Mouse (Mus musculus): ENCODE results near the gene Aldoart2. TPM values are rescaled to one million over a fixed set of nuclear protein-coding genes. Genes with fewer than 3 reads are reported as not detected.
"Not testable (repeated sequence)": the region's sequence is repeated elsewhere in the genome, so short reads cannot be mapped to it uniquely, and the experiment has no call there.

Aldoart2 gene
- total RNA-seq, 2 experiments from 2014 or later: 0.32 TPM; not detected in 1

- no peak for DNase-seq (ENCODE audit: extremely low spot score in 1 of 2, low spot score in 1 of 2)
These were observed 6.6 kb downstream of the Aldoart2 start for GRCm38 (mm10) chr12:55571661-55572060.

DNA sequence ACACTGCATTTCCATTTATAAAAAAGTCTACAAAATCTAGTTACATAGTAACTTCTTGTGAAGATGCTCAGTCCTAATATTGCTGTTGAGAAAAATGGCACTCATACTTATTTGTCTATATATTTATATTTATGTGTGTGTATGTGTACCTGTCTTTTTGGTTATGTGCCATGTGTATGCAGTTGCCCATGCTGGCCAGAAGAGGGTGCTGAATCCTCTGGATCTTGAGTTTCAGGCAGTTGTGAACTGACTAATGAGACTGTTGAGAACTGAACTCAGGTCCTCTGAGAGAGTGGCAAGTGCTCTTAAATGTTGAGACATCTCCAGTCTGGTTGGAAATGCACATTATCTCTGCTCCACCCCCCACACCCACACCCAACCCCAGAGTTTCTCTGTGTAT lies 8.1 kb downstream of the Aldoart2 start:
- no peak for DNase-seq (ENCODE audit: extremely low spot score in 1 of 2, low spot score in 1 of 2)

GRCm38 (mm10) chr12:55573794-55574193 lies 8.8 kb downstream of the Aldoart2 start:
- DNase-seq (ENCODE audit: extremely low spot score in 1 of 2, low spot score in 1 of 2): no peak

DNA sequence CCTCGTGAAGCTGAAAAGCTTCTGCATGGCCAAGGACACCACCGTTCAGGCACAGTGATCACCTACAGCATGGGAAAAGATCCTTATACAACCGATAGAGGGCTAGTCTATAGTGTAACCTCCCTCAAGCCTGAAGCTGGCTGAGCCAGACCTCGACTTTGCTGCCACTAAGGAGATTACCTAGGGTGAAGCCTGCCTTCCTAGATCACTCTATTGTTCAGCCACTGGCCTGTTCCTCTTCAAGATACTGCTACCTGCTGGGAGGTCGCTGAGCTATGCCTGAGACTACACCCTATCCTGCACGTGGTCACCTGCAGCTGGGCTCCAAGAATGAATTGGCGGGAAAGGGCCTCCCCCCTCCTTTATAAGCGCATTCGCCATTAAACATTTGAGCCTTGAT lies 21.9 kb downstream of the Aldoart2 start:
- not testable (repeated sequence) for DNase-seq (ENCODE audit: extremely low spot score in 1 of 2, low spot score in 1 of 2)

DNA sequence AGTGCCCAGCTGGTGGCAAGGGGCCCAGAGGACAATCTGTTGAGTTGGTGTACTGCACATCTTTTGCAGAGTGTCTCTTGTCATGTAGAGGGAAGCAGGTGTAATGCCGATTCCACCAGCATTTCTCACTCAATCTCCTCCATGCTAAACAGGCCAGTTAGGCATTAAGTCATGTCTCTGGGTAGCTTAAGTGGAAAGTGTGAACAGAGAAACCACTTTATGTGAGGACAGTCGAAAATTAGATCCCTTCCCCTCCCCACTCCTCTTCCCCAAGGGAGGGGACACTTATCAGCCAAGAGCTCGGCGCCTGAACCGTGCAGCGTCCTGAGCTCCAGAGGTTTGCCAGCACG lies 33.5 kb downstream of the Aldoart2 start:
- DNase-seq (ENCODE audit: extremely low spot score in 1 of 2, low spot score in 1 of 2): no peak

DNA sequence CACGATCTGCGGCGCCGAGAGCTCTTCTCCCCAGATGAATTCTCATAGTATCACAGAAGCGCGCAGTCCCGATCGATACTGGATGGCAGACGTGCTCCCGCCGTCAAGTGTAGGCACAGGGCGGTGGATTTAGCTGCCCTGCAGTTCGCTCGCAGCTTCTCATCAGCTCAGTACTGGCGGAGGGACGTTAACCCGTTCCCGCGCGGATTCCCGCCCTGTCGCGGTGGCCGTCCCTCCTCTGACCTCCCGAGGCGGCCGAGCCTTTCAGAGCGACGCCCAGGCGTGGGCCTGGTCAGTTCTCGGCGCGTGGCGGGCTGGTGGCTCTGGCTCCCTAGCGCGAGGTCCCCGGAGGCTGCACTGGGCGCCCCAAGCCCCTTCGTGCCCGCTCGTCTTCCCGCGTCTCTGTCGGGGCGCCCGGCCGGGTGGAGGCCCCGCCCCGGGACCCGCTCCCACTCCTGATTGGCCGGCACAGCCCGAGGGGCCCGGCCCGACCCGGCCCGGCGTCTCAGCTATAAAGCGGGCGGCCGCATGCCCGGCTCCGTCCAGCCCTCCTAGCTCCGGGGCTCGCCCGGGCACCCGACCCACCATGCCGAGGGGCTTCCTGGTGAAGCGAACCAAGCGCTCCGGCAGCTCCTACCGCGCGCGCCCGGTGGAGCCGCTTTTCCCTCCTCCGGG lies 34.0 kb downstream of the Aldoart2 start, which contains the start of gene Insm2:
Gene Insm2, plus strand, starts transcription at position 541 of the 675 bp plus-strand sequence.
- peak; percentile 13 to 23 for DNase-seq (ENCODE audit: extremely low spot score in 1 of 2, low spot score in 1 of 2)

DNA sequence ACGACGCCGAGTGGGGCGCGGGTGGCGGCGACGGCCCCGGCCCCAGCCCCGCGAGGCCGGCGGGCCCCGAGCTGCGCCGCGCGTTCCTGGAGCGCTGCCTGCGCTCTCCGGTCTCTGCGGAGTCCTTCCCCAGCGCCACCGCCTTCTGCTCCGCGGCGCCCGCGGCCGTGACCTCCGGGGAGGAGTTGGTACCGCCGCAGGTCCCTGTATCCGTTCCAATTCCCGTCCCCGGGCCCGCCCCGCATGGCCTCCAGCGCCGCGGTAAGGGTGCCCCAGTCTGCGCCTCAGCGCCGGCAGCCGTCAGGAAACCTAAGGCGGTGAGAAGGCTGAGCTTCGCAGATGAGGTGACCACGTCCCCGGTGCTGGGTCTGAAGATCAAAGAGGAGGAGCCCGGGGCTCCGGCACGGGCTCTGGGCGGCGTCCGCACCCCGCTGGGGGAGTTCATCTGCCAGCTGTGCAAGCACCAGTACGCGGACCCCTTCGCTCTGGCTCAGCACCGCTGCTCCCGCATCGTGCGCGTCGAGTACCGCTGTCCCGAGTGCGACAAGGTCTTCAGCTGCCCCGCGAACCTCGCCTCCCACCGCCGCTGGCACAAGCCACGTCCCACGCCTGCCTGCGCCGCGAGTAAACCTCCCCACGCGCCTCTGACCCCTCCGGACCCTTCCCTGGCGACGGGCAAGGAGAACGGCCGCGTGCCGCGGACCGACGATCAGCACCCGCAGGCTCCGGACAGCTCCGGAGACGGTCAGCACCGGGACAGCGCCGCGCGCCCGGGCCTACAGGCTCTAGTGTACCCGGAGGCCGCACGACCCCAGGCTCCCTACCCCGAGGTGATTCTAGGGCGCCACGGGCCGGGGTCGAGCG lies 34.8 kb downstream of the Aldoart2 start:
- DNase-seq (ENCODE audit: extremely low spot score in 1 of 2, low spot score in 1 of 2): peak; percentile 36 to 42

DNA sequence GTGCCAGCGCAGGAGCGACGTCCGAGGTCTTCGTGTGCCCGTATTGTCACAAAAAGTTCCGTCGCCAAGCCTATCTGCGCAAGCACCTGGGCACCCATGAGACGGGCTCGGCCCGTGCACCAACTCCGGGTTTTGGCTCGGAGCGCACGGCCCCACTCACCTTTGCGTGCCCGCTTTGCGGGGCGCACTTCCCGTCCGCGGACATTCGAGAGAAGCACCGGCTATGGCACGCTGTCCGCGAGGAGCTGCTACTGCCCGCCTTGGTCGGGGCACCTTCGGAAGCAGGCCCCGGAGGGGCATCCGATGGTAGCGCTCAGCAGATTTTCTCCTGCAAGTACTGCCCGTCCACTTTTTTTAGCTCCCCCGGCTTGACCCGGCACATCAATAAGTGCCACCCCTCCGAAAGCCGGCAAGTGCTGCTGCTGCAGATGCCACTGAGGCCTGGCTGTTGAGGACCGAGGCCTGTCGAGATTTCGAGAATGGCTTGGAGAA lies 35.5 kb downstream of the Aldoart2 start:
- DNase-seq (ENCODE audit: extremely low spot score in 1 of 2, low spot score in 1 of 2): no peak

DNA sequence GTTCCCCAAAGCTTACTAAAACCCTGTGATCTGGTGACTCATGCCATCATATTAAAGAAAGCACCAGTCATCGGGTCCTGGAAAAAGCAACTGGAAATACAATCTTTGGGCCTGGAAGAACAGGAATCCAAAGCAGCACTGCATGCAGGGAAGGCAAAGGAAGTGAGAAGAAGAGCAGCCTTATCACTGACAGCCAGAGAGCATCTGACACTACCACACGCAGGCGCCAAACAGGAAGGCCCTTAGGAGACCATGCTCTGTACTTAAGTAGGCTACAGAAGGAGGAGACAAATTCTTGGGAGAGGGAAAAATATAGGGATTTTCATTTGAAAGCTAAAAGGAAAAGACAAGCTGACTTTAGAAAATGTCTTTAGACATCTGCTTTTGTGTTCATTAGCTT lies 39.4 kb downstream of the Aldoart2 start:
- DNase-seq (ENCODE audit: extremely low spot score in 1 of 2, low spot score in 1 of 2): no peak

- DNase-seq (ENCODE audit: extremely low spot score in 1 of 2, low spot score in 1 of 2): no peak
These were observed 42.9 kb downstream of the Aldoart2 start for GRCm38 (mm10) chr12:55607902-55608301.

GRCm38 (mm10) chr12:55610812-55611211 lies 45.8 kb downstream of the Aldoart2 start:
- no peak for DNase-seq (ENCODE audit: extremely low spot score in 1 of 2, low spot score in 1 of 2)

Other genes with a start within 250 kb of the Aldoart2 start
- 100 to 1,000 TPM; 130 to 151 TPM for gene Psma6, start 181.0 kb upstream of the Aldoart2 start, total RNA-seq (2021)
- 10 to 100 TPM; 26.8 to 44.1 TPM for gene Nfkbia, start 72.6 kb upstream of the Aldoart2 start, total RNA-seq (2021)
- gene Insm2, start 34.2 kb downstream of the Aldoart2 start, total RNA-seq (2021): under 1 TPM in 1 of 2 experiments, not detected in 1; 0.15 TPM

Measured in layer of hippocampus, postnatal 25 days (tissue).